Mouse (Mus musculus): ENCODE measurements around the gene Pigt.

- no peak for TF ChIP-seq EP300 (optimal IDR thresholded peaks at IDR 0.05)
- TF ChIP-seq CTCF (IDR thresholded peaks at IDR 0.05; ENCODE audit: low read depth) = no peak
Observed at GRCm38 (mm10) chr2:164448921-164449320, 48.4 kb upstream of the Pigt start.

Data from stomach, postnatal 0 days (tissue).